In genomic region chr17:80324521-80324920, GRCm38 (mm10) we compare ENCODE assay signal across 20 mouse cellular contexts. TPM values are rescaled to one million over a fixed set of nuclear protein-coding genes. Genes with fewer than 3 reads are reported as not detected.
"Had no signal": no experiment of that assay in that cellular context is flagged by ENCODE, and none has a peak within 500 bp of the region (broad histone marks: within the 10 kb centered on the region; RNA-seq: fewer than 3 reads in every experiment).

No protein-coding gene starts in this region.

- DNase-seq: heart, postnatal 10 days; heart, postnatal 14 days; heart, postnatal 36 days; heart, postnatal 4 days; kidney, adult 11 months; kidney, adult 18-20 months; kidney, adult 2 months; kidney, adult 8-10 months; kidney, adult 9 months; kidney, postnatal 10 days; kidney, postnatal 14 days; kidney, postnatal 25 days; kidney, postnatal 36 days; kidney, postnatal 4 days; layer of hippocampus, adult 9-11 months; layer of hippocampus, postnatal 36 days had no signal

RNA-seq across cellular contexts. Expression of gene Arhgef33, which starts 17.3 kb away (rescaled TPM):
- total RNA-seq: heart, postnatal 25 days; hematopoietic stem cell, adult 5-6 weeks had no signal

RNA-seq across cellular contexts. Expression of gene Gm10190, which starts 48.8 kb away (rescaled TPM):
- total RNA-seq: heart, postnatal 14 days; heart, postnatal 25 days; heart, postnatal 36 days; hematopoietic stem cell, adult 5-6 weeks; hindbrain, postnatal 0 days; left cerebral cortex, adult 18-20 months had no signal
